Mouse (Mus musculus): ENCODE measurements around the gene Ptger2. TPM values are rescaled to one million over a fixed set of nuclear protein-coding genes. Genes with fewer than 3 reads are reported as not detected.

Gene Ptger2
- polyA plus RNA-seq, 2 experiments from 2014 or later, result 36.1 to 41.2 TPM

DNA sequence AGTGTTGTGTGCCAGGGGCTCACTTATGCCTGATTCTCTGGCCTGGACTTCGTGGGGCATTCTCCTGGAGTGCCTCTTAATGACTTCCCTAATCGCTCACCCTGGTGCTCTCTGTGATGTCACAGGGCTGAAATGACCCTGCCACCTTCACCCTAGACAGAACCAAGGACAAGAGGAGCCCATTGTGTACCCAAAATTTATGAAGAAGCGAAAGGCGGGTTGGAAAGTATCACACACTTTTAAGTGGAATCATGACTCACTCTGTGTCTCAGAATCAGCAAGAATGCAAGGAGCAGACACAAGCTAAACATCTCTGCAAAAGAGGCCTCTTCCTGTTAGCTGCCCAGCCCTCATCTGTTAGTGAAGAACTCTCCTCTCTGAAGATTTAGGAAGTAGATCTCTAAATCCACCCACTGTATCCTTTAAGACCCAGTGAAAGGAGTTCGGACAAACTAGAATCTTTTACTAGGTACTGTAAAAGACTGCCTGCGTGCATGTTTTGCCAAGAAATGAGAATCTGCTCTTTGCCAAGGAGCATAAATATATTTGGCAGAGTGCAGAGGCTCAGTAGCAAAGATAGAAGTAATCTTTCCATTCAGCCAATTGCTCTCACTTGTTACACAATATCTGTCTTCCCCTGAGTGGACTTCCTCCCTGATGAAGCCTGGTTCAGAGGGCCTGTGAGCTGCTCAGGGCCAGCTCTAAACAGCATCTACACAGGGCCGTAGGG is 61.9 kb downstream of the Ptger2 start:
- ATAC-seq, result peak; percentile 81

- no peak for ATAC-seq
Observed at GRCm38 (mm10) chr14:45050419-45050776, 62.4 kb downstream of the Ptger2 start.

DNA sequence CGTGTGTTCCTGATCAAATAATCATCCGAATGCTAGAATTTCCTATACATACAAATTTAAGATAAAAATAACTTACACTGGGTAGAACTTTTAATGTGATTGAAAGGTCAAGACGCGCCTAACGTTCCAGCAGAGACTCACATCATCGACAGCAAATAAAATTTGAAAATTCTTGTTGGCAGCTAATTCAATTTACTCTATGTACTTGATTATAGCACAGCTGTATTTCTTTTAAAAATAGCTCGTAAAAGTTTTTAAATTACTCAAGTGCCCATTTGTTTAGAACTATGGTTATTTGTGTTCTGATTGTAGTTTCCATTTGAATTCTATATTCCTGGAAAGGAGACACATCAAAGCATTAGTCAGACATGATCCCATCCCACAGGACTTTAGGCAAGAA is 63.1 kb downstream of the Ptger2 start:
- ATAC-seq, result no peak

Other genes starting within 250 kb of the Ptger2 start
- gene Gm8267, start 237.9 kb upstream of the Ptger2 start, polyA plus RNA-seq (2017; shearing (Covaris generic)), result not detected
- not detected for gene Ptgdr, start 128.8 kb upstream of the Ptger2 start, polyA plus RNA-seq (2017; shearing (Covaris generic))
- gene Gpr137c, start 231.5 kb downstream of the Ptger2 start, polyA plus RNA-seq (2017; shearing (Covaris generic)), result under 1 TPM; 0.26 to 0.31 TPM
- 10 to 100 TPM; 13.6 to 17.0 TPM for gene Txndc16, start 232.1 kb downstream of the Ptger2 start, polyA plus RNA-seq (2017; shearing (Covaris generic))